Mouse (Mus musculus) stomach, adult 2 months (tissue): ENCODE data around the gene Rbbp9. TPM values are rescaled to one million over a fixed set of nuclear protein-coding genes. Genes with fewer than 3 reads are reported as not detected.

Experiments used
- polyA plus RNA-seq: library from polyadenylated mRNA; depleted of rRNA; stranded (reverse); fragments of >200 nt; gene quantifications from 2 replicates; pipeline ENCODE4 v1.2.3, GENCODE M21; 2012; rRNA removed

Gene Rbbp9
- polyA plus RNA-seq: 2.0 and 2.6 TPM in 2 replicates

DNA sequence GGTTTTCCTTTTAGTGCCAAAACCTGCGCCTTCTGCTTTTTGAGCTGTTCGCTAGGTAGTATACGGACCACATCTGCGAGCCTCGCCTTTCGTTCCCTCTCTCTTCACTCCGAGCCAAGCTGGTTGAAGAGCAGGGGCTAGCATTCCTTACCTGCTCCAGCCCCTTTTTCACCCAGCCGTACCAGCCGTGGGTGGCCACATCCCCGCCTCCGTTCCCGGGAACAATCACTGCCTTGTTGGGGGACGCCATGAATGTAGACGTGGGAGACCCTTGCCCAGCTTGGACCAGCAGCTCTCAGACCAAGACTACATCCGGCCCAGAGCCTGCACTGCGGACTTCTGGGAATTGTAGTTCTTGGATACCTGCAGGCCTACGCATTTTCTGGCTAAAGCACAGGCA is at the start of gene Rbbp9:
TSS of gene Rbbp9 (minus strand) at position 341 of the 400 bp plus-strand sequence.

DNA sequence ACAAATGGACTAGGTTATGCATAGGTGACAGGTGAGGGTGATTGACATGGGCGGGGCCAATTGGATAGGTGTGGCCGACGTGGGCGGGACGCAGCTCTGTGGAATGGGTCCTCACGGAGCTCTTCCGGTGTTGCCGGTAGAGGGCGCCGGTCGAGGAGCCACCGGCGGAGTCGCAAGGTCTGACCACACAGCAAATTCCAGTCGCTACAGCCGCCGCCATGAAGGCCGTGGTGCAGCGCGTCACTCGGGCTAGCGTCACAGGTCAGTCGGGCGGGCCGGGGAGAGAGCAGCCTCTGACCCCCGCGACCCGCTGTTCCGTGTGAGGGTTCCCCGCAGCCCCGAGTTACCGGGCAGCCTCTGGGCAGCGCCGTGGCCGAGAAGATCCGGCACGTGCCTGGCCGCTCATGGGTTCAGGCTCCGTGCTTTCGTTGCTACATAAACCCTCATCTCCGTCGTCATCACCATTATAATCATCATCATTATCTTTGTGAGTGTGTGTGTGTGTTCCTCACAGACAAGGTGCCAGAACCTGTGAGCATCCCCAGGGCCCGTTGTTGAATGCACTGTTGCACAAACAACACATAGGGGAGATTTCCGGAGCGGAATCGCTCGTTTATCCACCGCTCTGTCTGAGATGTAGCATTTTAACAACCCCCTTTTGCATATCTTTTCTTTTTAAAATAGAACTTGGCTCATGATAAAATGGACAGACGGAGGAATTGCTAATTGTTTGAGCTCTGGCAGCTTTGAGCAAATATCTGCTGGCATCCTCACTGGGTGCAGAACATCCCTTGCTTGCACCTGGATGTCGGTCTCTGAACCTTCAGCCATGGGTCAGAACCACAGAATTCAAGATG is 49.4 kb upstream of the Rbbp9 start, which contains the start of gene Dtd1:
TSS of gene Dtd1 (plus strand) at position 67 of the 857 bp plus-strand sequence.

DNA sequence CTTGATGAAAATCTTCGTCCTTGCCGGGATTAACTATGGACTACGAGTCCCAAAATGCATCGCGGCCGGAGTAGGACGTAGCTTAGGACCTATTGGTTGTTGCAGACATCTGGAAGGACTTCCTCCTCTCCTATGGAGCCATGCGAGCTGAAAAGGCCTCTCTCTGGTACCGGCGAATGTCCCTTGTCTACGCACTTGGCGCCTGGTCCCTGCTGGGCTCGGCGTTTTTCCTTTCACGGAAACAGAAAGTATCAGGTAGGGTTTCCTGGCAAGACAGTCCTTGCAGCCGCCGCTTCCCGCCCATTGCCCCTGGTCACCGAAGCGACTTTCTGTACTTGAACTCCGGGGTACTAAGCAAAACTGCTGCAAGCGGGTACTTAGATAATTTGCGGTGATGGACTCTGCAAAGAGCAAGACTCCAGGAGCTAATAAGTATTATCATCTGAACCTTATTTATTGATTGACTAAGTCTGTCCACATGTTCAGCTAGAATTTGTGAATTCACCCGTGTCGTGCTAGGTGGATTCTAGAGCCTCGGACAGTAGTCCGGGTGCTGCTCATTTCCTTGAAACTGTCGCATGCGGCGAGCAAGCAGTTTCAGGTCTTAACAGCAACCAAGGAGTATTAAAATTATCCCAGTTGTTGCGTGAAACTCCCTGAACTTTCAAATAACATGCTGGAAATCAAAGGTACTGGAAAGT is 43.4 kb upstream of the Rbbp9 start, which contains the start of gene Smim26:
TSS of gene Smim26 (plus strand) at position 104 of the 701 bp plus-strand sequence.

DNA sequence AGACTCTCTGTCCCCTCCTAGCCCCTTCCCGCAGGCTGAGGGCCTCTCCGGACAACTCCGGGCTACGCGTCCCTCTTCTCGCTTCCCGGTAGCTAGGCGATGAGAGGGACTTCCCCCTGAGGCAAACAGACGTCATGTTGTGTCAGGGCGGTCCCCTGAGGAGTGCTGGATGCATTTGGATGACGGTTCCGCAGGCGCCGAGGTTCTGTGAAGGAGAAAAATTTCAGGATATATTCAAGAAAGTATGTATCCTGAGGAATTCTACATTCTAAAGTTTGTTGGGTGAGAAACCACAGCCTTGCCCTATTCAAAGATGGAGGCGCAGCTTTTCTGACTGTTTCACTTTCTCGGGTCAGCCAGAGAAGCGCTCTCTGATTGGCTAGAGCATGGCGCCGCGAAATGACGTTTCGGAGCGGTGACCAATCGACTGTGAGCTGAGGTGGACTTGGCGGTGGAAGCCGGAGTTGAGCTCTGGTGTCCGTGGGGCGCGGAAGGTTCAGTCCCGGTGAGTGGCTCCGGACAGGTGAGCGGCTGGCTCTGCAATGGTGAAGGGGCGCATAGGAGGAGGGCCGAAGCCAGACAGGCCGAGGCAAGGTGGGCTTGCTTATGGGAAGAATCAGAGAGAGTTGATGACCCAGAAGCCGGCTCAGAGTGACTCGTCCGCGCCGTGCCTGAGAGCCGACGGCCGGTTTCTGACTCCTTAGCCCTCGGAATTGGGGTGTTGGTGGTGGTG is 5.3 kb upstream of the Rbbp9 start, which contains the start of gene Sec23b:
TSS of gene Sec23b (plus strand) at position 410 of the 733 bp plus-strand sequence.

DNA sequence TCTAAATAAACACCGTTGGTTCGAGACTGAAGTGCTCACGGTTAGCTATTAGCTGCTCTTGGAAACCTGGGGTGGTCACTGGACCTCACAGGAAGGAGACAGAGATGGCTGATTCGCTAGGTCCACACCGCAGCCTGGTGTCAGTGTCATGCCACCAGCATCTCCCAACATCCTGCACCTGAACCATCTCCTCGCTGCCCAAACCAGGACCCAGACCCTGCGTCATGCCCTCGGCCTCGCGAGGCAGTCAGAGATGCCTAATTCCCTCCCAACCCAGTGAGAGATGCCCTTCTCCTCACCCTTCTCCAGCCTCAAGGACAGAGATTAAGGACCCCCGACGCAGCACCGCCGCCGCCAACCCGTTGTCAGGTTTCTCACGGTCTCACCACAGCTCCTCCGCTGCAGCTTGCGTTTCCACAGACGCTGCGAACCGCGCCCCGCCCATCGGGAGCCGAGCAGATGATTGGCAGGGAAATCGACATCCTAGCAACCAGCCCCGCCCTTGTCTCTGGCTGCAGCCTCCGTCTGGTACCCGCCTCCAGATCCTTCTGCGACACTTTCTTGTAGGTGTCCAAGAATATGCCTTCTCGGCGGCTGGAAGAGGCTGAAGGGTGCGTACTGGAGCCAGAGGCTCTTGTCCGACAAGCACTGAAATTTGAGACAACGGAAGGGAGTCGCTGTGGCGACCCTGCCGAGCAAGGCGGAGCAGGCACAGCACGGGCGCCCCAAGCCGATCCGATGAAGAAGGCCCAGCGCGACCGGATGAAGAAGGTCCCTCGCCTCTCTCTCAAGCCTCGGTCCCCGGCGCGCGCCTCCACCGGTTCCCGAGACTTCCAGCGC is 23.5 kb downstream of the Rbbp9 start, which contains the start of the genes Dzank1 and Polr3f:
TSS of gene Dzank1 (minus strand) at position 434 of the 840 bp plus-strand sequence.
TSS of gene Polr3f (plus strand) at position 738 of the 840 bp plus-strand sequence.

Other genes starting within 250 kb of the Rbbp9 start
- gene Ovol2, start 218.7 kb downstream of the Rbbp9 start, polyA plus RNA-seq: 12.7 and 21.5 TPM in 2 replicates
- gene Kat14, start 181.9 kb downstream of the Rbbp9 start, polyA plus RNA-seq: 10.4 and 14.7 TPM in 2 replicates
- gene Pet117, start 181.9 kb downstream of the Rbbp9 start, polyA plus RNA-seq: not detected in 2 replicates
- gene Dzank1, start 23.5 kb downstream of the Rbbp9 start, polyA plus RNA-seq: 0.08 and 0.18 TPM in 2 replicates
- 0.31 and 1.3 TPM in 2 replicates for gene Polr3f, start 23.2 kb downstream of the Rbbp9 start, polyA plus RNA-seq
- 20.6 and 21.8 TPM in 2 replicates for gene Sec23b, start 5.4 kb upstream of the Rbbp9 start, polyA plus RNA-seq
- 0.49 TPM in 1 of 2 replicates, not detected in the other for gene Smim26, start 43.2 kb upstream of the Rbbp9 start, polyA plus RNA-seq
- 2.4 and 3.2 TPM in 2 replicates for gene Dtd1, start 49.0 kb upstream of the Rbbp9 start, polyA plus RNA-seq